Mouse (Mus musculus) ZHBTc4 (cell line): ENCODE results near the gene Gtsf1l.

Experiments used
- DNase-seq: peaks from one replicate; pipeline ENCODE4 v3.0.0-alpha.2; 2011; ENCODE audit warnings: low read depth, low spot score

Gtsf1l gene

GRCm38 (mm10) chr2:163052101-163052500 is 35.6 kb downstream of the Gtsf1l start:
- DNase-seq = peak; percentile 97

DNA sequence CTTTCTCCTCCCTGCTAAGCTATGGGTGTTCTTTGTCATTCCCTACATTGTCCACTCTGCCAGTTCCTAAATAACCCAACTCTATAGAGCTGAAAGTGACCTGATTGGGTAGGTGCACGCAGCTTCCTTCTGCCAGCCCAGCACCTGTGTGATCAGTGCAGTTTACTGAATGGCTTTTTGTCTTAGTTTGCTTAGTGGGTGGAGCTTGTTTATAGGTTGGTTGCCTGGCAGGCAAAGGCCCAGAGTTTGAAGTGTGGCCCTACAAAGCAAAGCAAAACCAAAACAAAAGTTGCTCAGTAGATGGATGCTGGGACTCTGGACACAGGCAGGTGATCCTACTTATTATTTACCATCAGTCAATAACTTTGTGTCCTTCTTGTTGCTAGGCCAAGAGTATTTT is 36.0 kb downstream of the Gtsf1l start:
- DNase-seq = peak; percentile 92

- no peak for DNase-seq
These were observed 38.5 kb downstream of the Gtsf1l start for GRCm38 (mm10) chr2:163049116-163049515.

- peak; percentile 89 for DNase-seq
These were observed 39.5 kb downstream of the Gtsf1l start for GRCm38 (mm10) chr2:163048125-163048524.

DNA sequence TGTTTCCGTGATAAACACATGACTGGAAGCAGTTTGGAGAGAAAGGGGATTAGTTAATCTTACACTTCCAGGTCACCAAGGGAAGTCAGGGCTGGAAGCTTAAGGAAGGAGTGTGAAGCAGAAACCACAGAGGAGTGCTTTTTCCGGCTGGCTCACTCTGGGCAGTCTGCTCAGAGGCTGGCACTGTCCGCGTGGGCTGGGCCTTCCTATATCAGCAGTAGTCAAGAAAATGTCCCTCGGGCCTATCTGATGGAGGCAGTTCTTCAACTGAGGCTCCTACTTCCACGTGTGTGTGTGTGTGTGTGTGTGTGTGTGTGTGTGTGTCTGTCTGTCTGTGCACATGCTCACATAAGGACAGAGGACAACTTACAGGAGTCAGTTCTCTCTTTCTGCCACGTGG is 47.7 kb downstream of the Gtsf1l start:
- no peak for DNase-seq
